Mouse (Mus musculus) left cerebral cortex, postnatal 36 days (tissue): Measurements from ENCODE around the gene Tmem52b. TPM values are rescaled to one million over a fixed set of nuclear protein-coding genes. Genes with fewer than 3 reads are reported as not detected.
"Not testable (repeated sequence)": the region's sequence is repeated elsewhere in the genome, so short reads cannot be mapped to it uniquely, and the experiment has no call there.

Experiments
- DNase-seq, 2 experiments: peaks; one replicate each; pipeline ENCODE4 v3.0.0; 2021 to 2022; ENCODE audit warnings: low spot score in 2 of 2, mixed read lengths in 1 of 2
- intact Hi-C: fragments of 180-260 bp; cut with DNase I; formaldehyde crosslinking; loops from one replicate; pipeline ENCODE4 v1.15.1; 2025
- total RNA-seq, 2 experiments: library from RNA; stranded (reverse); gene quantifications; 2 replicates each; pipeline ENCODE4 v1.2.3; 2021

Tmem52b gene
- not detected for total RNA-seq

GRCm38 (mm10) chr6:129512367-129512766, at the start of gene Tmem52b:
Tmem52b (plus strand) TSS chr6:129512555.
- intact Hi-C loops, result no loop called here
- DNase-seq, result no peak

GRCm38 (mm10) chr6:129471386-129471785, 41.0 kb upstream of the Tmem52b start:
- DNase-seq, result no peak
- intact Hi-C loops, result no loop called here

- DNase-seq, result no peak
- intact Hi-C loops, result no loop called here
These were observed 39.7 kb upstream of the Tmem52b start for GRCm38 (mm10) chr6:129472627-129473026.

GRCm38 (mm10) chr6:129476404-129477126, 35.8 kb upstream of the Tmem52b start:
- intact Hi-C loops, result loop anchor here (2.0 kb wide), 1 partner anchor 84 kb away; no protein-coding TSS in a partner anchor
- DNase-seq, result no peak

- intact Hi-C loops, result no loop called here
- DNase-seq, result no peak
These were observed 32.0 kb upstream of the Tmem52b start for GRCm38 (mm10) chr6:129480089-129480958.

- intact Hi-C loops, result no loop called here
- DNase-seq, result no peak
These were observed 17.4 kb upstream of the Tmem52b start for GRCm38 (mm10) chr6:129494924-129495323.

- intact Hi-C loops, result no loop called here
- DNase-seq, result no peak
These were observed 14.8 kb upstream of the Tmem52b start for GRCm38 (mm10) chr6:129497345-129498218.

GRCm38 (mm10) chr6:129499516-129499915, 12.8 kb upstream of the Tmem52b start:
- intact Hi-C loops, DNase-seq: not testable (repeated sequence)

GRCm38 (mm10) chr6:129503471-129503870, 8.9 kb upstream of the Tmem52b start:
- intact Hi-C loops, result no loop called here
- no peak for DNase-seq

GRCm38 (mm10) chr6:129507024-129507423, 5.3 kb upstream of the Tmem52b start, which contains the start of gene Olr1:
Olr1 (minus strand) TSS chr6:129507165.
- peak in 1 of 2 experiments; percentile 6 for DNase-seq
- intact Hi-C loops, result no loop called here

GRCm38 (mm10) chr6:129510120-129510911, 2.0 kb upstream of the Tmem52b start:
- intact Hi-C loops, result no loop called here
- DNase-seq, result no peak

- intact Hi-C loops, result no loop called here
- DNase-seq, result no peak
These were observed 513 bp downstream of the Tmem52b start for GRCm38 (mm10) chr6:129512868-129513267.

- intact Hi-C loops, result no loop called here
- DNase-seq, result no peak
These were observed 1.1 kb downstream of the Tmem52b start for GRCm38 (mm10) chr6:129513409-129513808.

- no peak for DNase-seq
- intact Hi-C loops, result no loop called here
These were observed 2.0 kb downstream of the Tmem52b start for GRCm38 (mm10) chr6:129514376-129514775.

- no peak for DNase-seq
- intact Hi-C loops, result no loop called here
These were observed 2.7 kb downstream of the Tmem52b start for GRCm38 (mm10) chr6:129515068-129515467.

GRCm38 (mm10) chr6:129516388-129516787, 4.0 kb downstream of the Tmem52b start:
- intact Hi-C loops, result no loop called here
- DNase-seq, result no peak

- DNase-seq, result no peak
- intact Hi-C loops, result loop anchor here (1.0 kb wide), 1 partner anchor 125 kb away; no protein-coding TSS in a partner anchor
These were observed 5.5 kb downstream of the Tmem52b start for GRCm38 (mm10) chr6:129517752-129518408.

GRCm38 (mm10) chr6:129526069-129526468, 13.7 kb downstream of the Tmem52b start:
- intact Hi-C loops, result no loop called here
- no peak for DNase-seq
